Mouse (Mus musculus) MN1 (cell line): ENCODE measurements around the gene Apbb1ip.
A peak's percentile ranks its signal among the peaks of the same experiment; 100 is the strongest.
"Not testable (repeated sequence)": the region's sequence is repeated elsewhere in the genome, so short reads cannot be mapped to it uniquely, and the experiment has no call there.

Experiments
- DNase-seq: peaks from one replicate; pipeline ENCODE4 v3.0.0-alpha.2; 2016; ENCODE audit warnings: low spot score

The Apbb1ip gene

GRCm38 (mm10) chr2:22822293-22822692 is 48.4 kb downstream of the Apbb1ip start:
- no peak for DNase-seq

- no peak for DNase-seq
Observed at GRCm38 (mm10) chr2:22845514-22845913, 71.6 kb downstream of the Apbb1ip start.

GRCm38 (mm10) chr2:22851900-22852299 is 78.0 kb downstream of the Apbb1ip start:
- DNase-seq, result no peak

GRCm38 (mm10) chr2:22857501-22857900 is 83.6 kb downstream of the Apbb1ip start:
- no peak for DNase-seq

GRCm38 (mm10) chr2:22862194-22862593 is 88.3 kb downstream of the Apbb1ip start:
- no peak for DNase-seq

- peak; percentile 70 for DNase-seq
Observed at GRCm38 (mm10) chr2:22864394-22865037, 90.6 kb downstream of the Apbb1ip start.

- no peak for DNase-seq
Observed at GRCm38 (mm10) chr2:22865818-22866217, 91.9 kb downstream of the Apbb1ip start.

- no peak for DNase-seq
Observed at GRCm38 (mm10) chr2:22866894-22867424, 93.1 kb downstream of the Apbb1ip start.

- no peak for DNase-seq
Observed at GRCm38 (mm10) chr2:22873159-22873558, 99.3 kb downstream of the Apbb1ip start.

- DNase-seq, result no peak
Observed at GRCm38 (mm10) chr2:22874628-22875027, 100.7 kb downstream of the Apbb1ip start.

- DNase-seq, result no peak
Observed at GRCm38 (mm10) chr2:22876614-22877013, 102.7 kb downstream of the Apbb1ip start.

- no peak for DNase-seq
Observed at GRCm38 (mm10) chr2:22878781-22879180, 104.9 kb downstream of the Apbb1ip start.

GRCm38 (mm10) chr2:22880726-22881125 is 106.8 kb downstream of the Apbb1ip start:
- DNase-seq, result not testable (repeated sequence)

- DNase-seq, result no peak
Observed at GRCm38 (mm10) chr2:22894932-22895281, 121.0 kb downstream of the Apbb1ip start.

GRCm38 (mm10) chr2:22895282-22896273 is 121.7 kb downstream of the Apbb1ip start, which contains the start of gene Pdss1:
Gene Pdss1 (plus strand): TSS chr2:22895522.
- DNase-seq, result peak; percentile 95

- no peak for DNase-seq
Observed at GRCm38 (mm10) chr2:22903947-22904346, 130.1 kb downstream of the Apbb1ip start.

GRCm38 (mm10) chr2:22914421-22914820 is 140.5 kb downstream of the Apbb1ip start:
- DNase-seq, result no peak

- DNase-seq, result no peak
Observed at GRCm38 (mm10) chr2:22918651-22919050, 144.8 kb downstream of the Apbb1ip start.
